Mouse (Mus musculus): Measurements from ENCODE around the gene Bet1. TPM values are rescaled to one million over a fixed set of nuclear protein-coding genes. Genes with fewer than 3 reads are reported as not detected.

Bet1 gene
- total RNA-seq (2023): 12.3 TPM

DNA sequence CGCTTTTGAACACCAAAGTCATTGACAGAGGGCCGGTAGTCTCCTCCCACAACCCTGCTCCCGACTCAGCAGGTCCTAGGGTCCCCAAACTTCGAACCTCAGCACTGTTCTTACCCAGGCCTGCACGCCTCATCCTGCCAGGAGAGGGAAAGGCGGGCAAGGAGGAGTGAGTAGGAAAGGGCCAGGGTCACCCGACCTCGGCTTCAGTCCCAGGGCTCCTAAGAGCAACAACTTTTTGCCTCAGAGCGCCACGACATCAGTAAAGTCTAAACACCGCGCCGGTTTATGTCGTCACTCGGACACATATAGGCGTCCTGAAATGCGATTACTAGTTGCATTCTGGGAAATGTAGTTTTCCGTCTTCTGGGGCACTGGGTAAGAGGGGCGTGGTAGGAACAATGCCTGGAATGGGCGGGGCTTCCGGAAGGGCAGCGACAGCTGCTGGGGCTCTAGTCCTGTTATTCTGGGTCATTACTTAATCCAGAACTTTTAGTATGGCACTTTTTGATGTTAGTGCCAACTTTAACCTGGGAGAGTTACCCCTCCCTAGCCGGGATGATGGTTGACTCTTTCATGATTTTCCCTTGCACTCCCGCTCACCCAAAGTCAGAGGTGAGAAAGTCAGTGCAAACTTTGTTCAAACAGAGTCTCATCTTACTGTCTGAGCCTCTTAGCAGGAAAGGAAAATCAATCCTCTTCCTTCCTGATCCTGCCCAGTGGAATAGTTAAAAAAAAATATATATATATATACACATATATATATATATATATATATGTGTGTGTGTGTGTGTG lies at the start of gene Bet1:
Gene Bet1, minus strand, starts transcription at position 310 of the 792 bp plus-strand sequence.

Other genes starting within 250 kb of the Bet1 start
- gene Tfpi2, start 98.1 kb downstream of the Bet1 start, total RNA-seq (2023): not detected
- not detected for gene Gngt1, start 93.2 kb downstream of the Bet1 start, total RNA-seq (2023)
- 2.2 TPM for gene Gng11, start 83.1 kb downstream of the Bet1 start, total RNA-seq (2023)